Mouse (Mus musculus) heart, adult 18-20 months (tissue): ENCODE measurements around the gene Mcur1. TPM values are rescaled to one million over a fixed set of nuclear protein-coding genes. Genes with fewer than 3 reads are reported as not detected.
A peak's percentile ranks its signal among the peaks of the same experiment; 100 is the strongest.

Experiments
- DNase-seq, 2 experiments: peaks; one replicate each; pipeline ENCODE4 v3.0.0; 2021 to 2022; ENCODE audit warnings: mixed read lengths in 1 of 2
- long read RNA-seq, 2 experiments: library from polyadenylated mRNA; stranded (forward); transcript quantifications; one replicate each; pipeline ENCODE4 v2.0.0; 2021
- total RNA-seq, 2 experiments: library from RNA; stranded (reverse); gene quantifications; 2 replicates each; pipeline ENCODE4 v1.2.3; 2021

The Mcur1 gene
- 10 to 100 TPM; 49.3 to 52.2 TPM for total RNA-seq
- long read RNA-seq, experiment 1, full-length matches to known transcripts, result 80 of 93 reads
- long read RNA-seq, experiment 1, partial matches to known transcripts, result 3 of 93 reads
- long read RNA-seq, experiment 1, other reads (novel, unspliced or antisense), result 10 of 93 reads
- long read RNA-seq, experiment 2, full-length matches to known transcripts, result 58 of 67 reads
- long read RNA-seq, experiment 2, partial matches to known transcripts, result 1 of 67 reads
- long read RNA-seq, experiment 2, other reads (novel, unspliced or antisense), result 8 of 67 reads

DNA sequence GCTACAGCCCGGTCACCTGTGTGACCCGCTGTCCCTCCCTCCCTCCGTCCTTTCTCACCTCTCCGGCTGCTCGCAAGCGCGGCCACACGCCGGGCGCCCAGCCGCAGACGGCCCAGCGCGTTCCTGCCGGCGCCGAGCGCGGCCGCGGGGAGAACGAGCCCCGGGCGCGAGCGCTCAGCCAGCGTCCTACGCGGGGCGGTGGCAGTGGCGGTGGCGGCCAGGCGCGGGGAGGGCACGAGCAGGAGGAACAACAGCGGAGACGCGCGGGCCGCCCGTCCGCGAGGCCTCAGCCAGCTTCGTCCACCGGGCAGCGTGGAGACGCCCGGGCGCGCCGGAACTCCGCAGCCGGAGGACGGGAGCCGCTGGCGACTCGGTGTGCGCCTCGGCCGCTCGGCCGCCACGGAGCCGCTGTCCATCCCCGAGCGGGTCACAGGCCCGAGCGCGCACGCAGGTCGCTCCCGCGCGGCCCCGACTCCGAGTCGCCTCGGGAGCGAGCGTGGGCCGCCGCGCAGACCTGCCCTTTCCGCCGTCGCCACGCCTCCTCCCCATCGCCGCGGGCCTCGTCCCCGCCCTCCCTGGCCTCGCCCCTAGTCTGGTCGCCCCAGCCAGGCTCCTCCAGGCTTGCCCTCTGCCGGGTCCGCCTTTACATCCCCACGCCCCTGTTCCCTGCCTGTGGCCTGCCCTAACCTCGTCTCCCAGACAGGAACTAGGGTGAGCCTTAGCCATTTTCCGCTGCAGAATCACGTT lies at the start of gene Mcur1:
TSS of gene Mcur1 (minus strand) at position 481 of the 747 bp plus-strand sequence.
- peak; percentile 94 to 98 for DNase-seq

DNA sequence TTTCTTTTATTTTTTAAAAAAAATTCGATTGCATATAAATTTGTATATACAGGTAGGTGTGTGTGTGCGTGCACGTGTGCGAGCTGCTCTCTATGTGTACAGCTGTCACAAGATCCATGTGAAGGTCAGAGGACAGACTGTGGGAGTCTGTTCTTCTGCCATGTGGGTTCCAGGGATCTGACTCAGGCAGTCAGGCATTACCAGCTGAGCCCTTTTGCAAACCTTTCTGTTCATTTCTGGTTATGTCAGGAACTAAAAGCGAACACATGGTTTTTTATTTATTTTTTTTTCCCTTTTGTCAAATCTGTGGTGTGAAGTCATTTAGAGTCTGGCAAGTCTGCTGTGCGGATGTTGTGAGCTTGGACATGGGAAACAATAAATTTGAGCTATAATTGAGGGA lies 48.9 kb upstream of the Mcur1 start:
- no peak for DNase-seq

DNA sequence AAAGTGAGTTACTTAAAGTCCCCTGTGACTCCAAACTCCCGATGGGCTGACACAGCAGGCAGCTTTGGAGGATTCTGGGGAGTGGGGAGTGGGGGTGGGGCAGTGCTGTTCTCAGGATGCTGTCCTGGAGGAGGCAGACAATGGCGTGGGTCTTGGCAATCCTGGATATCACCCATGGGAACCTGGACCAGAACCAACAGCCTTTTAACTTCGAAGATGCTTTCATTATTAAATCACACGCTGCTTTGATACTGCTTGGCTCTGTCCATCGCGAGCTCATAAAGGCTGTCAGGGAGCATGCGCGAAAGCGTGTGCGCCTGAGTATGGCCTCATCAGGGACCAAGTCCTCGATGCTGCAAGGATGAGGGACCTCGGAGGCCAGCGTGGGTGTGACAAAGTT lies 43.1 kb upstream of the Mcur1 start:
- no peak for DNase-seq

DNA sequence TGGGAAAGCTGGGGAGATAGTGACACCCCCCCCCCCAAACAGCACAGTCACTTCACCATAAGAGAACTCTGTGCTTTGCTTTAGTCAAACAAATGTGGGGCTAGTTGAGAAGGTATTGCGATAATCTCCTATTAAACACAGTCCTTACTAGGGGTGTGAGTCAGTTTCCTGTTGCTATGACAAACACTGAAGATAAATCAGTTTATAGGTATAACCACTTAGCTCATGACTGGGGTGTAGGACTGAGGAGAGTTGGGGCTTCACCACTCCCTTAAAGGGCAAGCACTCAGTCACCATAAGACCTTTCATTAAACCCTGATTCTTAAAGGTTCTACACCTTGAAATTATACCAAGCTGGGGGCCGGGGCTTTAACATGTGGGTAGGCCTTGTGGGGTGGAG lies 42.4 kb upstream of the Mcur1 start:
- DNase-seq, result no peak

DNA sequence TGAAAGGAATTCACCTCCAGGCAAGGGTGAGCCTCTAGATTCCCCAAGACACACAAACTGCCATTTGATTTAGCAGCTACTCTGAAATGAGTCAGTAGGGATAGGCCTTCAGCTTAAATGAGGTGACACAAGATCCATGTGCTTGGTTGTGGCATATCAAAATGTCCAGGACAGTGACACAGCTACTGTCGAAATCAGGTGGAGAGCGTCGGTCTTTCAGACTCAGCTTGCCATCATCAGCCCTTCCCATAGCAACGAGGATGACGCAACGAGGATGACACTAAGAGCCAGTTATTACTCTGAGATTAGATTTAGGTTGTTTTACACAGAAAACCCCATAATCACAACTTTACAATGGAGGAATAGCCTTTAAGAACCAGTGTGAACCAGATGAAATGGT lies 41.0 kb upstream of the Mcur1 start:
- no peak for DNase-seq

DNA sequence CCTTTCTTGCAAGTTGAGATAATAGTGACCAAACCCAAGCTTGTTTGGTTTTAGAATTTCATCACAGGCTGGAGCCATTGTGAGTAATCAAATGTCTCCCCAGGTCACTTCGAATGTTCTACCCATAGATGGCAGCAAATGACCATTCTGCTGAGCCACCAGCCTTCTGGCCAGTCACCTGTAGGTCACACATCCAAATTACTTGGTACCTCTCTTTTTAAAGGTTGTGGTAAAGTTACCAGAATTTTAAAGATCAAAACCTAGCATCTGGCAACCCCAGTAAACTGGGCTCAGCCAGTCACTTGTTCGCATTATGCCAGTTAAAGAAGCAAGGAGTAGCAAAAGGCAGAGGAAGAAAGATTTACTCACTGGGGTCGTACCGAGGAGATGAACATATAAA lies 35.9 kb upstream of the Mcur1 start:
- DNase-seq, result peak; percentile 58 to 80

DNA sequence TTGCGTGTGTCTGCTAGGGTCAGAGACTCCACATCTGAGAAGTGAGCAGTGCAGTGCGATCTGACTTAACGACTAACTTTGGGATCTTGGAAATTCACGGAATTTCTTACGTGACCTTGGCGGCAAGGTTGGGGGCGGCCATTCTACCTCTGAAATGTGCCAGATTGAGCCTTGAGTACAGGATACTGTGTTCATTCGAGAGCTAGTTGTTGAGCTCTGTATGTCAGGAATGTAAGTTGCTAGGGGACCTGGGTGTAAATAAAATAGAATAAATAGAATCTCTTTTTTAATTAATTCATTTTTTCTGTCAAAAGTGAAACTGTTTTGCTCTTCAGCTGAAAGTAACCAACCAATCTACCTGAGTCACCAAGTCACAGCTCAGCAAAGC lies 32.7 kb upstream of the Mcur1 start:
- no peak for DNase-seq

DNA sequence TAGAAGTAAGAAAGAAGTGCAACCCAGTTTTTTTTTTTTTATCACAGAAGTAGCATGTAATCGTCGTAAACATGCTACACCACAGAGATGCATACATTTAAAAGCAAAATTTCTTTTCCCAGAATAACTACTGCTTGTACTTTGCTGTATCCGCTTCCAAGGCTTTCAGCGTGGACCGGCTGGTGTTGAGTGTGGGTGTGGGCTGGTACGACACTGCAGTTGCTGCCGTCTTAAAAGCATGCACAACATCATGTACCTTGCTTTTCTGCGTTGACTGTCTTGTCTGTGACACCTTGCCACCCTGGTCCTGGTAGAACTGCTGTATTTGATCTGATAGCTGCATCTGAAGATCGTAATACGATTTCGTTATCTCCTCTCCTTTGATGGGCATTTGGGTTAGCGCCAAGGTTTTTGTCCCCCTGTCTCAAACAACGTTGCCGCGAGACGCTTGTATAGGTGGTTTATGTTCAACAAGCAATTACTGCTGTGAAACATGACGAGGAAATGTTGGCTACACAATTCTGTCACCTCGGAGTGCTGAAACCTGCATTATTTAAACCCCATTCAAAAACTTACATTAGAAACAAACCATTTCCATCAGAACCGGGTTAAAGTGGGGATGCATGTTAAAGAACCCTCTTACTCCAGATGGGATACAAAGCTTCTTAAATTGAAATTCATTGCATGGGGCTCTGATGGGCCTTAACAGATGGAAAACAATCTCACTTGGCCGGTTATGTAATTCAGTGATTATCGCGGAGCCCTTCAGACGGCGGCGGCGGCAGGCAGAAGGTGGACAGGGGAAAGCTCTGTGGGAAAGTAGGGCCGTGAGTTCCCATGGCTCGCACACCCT lies 32.1 kb upstream of the Mcur1 start:
- no peak for DNase-seq

DNA sequence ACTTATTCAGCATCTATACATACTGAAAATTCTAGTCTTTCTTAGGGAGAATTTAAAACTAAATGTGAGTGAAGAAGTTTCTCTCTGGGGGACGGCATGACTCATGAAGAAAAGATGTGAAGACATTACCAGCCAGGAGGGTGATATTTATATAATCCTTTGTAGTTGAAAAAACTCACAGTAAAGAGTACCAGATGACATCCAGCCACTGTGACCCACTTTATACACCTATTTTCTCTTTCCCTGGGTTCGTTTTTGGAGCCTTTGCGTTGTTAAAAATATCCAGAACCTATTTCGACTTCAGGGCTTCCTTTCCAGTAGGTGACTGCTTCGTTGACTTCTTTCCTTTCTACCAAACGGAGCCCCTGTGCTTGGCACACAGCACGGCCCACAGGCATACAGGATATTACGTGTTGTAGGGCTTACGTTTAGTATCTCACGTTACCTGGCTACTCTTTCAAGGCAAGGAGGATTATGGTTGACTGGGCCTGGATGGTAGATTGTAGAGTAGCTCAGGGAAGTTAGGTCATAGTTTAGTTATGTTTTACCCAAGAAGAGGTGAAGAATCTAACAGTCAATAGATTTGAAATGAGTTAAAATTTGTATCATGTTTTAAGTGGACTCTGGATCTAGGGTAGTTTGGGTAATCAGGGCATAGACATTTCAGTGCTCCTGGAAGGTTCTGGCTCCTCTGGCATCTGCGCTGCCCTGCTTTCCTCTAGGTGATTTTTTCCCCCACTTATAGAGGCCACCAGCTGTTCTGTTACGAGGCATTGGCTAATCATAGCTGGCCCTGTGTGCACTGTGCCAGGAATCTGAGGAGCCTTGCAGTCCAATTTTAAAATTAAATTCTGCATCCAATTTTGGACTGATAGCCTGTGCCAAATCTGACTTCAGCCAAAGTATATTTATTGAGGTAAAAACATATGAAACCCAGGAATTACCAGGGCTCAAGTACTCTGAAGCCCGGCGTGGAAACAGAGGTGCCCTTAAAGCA lies 28.2 kb upstream of the Mcur1 start:
- peak; percentile 23 to 37 for DNase-seq

DNA sequence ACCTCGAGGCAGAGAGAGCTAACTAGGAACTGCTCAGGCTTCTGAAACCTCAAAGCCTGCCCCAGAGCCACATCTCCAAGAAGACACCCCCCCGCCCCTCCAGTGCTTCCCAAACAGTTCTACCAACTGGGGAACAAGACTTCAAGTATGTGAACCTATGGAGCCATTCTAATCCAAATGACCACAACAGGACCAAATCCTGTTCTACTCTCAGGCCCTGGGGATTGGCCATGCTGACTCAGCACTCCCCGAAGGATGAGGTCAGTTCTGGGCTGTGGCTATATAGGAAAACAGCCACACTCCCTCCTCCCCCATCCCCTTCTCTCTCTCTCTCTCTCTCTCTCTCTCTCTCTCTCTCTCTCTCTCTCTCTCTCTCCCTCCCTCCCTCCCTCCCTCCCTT lies 27.0 kb upstream of the Mcur1 start:
- no peak for DNase-seq

DNA sequence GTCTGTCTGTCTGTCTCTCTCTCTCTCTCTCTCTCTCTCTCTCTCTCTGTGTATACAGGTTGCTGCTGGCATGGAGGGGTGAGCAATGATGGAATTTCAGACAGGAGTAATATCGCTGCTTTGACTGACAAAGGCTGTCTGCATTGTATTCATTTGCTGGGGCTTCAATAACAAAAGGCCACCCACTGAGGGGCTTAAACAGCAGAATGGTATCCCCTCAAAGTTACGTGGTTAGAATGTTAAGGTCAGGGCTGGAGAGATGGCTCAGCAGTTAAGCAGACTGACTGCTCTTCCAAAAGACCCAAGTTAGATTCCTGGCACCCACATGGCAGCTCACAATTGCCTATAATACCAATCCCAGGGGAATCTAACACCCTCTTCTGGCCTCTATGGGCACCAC lies 25.3 kb upstream of the Mcur1 start:
- no peak for DNase-seq

DNA sequence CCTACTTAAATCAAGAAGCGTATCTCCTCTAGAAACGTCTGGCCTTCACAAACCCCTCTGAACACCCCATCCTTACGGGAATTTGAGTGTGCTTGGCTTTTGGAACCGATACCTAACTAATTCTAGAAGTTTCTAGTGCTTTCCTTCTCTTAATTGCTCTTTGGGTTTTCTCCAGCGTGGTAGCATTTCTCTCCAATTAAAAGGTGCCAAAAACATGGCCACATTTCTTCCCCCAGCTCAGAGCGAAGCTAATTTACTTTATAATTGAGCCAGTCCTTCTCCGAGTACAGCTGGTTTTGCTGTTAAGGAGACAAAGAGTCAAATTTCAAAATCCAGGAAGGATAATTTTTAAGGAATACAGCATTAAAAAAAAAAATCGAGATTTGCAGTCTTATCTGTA lies 23.5 kb upstream of the Mcur1 start:
- no peak for DNase-seq

DNA sequence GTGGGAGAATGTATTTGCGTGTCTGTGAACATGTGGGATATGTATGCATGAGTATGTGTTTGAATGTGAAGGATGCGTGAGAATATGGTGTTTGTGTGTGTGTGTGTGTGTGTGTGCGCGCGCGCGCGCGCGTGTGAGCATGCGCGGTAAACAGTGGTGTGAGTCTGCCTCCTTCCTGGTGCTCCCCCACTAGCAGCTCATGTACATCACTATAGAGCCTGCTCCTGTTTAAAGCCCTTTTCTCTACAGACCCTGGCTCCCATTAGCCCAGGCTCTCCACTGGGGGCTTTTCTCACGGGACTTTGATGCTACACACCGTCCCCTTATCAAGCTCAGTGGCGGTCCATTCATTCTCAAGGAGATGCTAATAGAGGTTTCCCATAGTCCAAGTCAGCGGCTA lies 23.0 kb upstream of the Mcur1 start:
- DNase-seq, result no peak

DNA sequence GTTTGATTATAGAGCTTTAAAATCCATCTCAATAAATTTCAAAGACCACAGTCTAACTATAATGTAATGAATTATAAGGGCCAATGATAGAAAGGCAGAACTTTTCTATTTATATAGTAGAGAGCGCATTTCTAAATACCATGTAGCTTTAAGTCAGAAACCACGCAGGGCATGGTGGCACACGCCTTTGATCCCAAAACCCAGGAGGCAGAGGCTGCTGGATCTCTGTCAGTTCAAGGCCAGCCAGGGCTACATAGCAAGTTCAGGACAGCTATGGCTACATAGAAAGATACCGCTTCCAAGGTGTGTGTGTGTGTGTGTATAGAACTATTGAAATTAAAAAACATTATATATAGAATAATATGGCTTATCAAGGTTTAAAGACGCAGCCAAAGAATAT lies 20.7 kb upstream of the Mcur1 start:
- DNase-seq, result no peak

DNA sequence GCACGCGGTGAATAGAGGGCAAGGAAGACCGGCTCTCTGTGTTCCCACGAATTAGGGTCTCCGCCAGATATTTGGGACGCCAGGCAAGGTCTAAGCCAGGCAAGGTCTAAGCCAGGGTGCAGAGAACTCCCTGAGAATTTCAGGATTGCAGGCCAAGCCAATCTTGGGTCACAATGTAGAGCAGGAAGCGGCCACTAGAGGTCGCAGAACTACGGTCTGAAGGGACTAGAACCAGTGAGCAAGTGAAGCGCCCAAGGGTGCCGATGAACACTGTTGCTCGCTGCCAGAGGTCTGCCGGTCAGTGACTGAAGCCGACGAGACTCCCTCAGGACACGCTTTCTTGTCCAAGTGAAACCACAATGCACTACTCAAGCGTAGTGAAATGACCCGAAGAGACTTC lies 19.7 kb upstream of the Mcur1 start:
- DNase-seq, result peak; percentile 52 to 79

DNA sequence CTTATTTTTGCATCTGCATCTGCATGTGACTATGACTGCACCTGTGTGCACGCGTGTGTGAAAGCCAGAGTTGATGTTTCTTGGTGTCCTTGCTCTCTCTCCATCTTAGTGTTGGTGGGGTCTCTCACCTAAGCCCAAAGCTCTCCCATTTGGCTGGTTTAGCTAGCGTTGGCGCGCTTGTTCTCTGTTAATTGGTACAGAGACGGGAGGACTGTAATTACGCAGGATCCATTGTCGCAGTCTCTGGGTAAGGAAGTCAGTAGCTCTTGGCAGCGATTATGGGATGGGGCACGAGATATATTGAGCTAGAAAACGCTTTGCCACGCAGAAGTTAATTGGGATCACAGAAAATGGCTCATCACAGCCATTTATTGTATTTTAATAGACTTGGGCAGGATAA lies 17.8 kb upstream of the Mcur1 start:
- no peak for DNase-seq

DNA sequence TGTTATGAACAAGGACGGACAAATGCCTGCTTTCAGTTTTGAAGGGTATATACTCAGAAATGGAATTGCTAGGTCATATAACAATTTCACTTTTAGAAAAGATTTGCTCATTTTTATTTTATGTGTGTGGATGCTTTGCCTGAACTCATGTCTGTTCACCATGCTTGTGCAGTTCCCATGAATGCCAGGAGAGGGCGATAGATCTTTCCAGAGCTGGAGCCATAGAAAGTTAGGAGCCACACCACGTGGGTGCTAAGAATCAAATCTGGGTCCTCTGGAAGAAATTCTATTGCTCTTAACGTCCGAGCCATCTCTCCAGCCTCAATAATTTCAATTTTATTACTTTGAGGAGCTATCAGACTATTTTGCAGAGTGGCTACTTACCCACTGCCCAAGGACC lies 17.3 kb upstream of the Mcur1 start:
- DNase-seq, result no peak

DNA sequence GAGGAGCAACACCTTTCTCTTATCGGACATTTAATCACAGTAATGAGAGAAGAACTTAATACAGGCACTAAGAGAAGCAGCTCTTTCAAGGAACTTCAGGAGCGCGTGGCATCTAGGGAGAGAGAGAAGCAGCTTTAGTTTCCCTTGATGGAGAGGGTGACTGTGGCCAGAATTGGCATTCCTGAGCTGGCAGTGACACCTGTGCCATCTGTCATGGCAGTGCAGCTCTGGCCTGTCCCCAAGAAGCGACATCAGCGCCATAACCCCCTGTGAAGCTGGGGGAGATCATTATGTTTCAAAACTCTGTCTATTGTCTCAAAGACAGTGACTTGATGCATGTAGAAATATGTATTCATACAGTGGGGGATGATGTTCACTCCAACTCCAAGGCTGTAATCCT lies 15.4 kb upstream of the Mcur1 start:
- no peak for DNase-seq

DNA sequence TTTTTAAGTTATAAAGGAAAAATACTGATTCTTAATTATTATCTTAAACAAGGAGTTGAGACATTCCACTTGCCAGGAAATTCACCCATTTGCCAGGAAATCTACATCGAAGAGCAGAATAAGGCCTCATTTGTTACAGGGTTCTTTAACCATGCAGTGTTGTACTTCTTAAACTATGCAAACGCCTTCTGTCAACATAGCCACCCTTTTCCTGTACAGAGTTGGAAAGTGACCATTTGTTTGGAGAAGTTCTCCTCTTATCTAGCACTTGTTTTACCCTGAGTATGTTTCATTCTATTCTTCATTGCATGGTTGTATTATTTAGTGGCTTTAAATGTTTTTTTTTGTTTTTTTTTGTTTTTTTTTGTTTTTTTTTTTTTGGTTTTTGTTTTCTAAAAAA lies 14.0 kb upstream of the Mcur1 start:
- DNase-seq, result no peak

DNA sequence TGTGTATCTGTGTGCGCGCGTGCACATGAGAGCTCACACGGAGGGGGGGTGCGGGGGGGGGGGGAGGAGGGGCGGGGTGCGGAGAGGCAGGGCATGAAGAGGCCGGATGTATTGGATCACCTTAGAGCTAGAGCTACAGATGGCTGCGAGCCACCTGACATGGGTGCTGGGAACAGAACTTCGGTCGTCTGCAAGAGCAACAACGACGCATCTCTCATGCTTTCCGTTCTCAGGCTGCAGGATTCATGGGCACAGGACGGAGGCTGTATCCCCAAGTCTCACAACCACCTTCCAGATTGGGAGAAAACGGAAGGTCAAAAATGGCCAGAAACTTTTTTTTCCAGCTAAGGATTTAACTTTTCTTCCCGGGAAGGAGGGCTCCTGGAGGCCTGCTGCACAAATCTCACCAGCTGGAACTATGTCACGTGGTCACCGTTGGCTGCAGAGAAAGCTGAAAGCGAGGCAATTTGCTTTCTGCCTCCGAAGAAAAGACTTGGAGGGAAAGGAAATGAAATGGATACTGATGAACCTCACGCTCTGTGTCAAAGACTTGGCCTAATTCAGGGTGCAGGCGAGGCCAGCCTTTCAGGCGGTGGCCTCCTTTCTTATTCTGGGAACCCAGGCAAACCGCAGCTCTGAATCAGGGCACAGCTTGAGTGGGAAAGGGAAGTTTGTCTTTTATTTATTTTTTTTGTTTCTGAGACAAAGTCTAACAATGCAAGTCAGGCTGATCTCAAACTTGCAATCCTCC lies 7.3 kb upstream of the Mcur1 start:
- DNase-seq, result peak in 1 of 2 experiments; percentile 44

DNA sequence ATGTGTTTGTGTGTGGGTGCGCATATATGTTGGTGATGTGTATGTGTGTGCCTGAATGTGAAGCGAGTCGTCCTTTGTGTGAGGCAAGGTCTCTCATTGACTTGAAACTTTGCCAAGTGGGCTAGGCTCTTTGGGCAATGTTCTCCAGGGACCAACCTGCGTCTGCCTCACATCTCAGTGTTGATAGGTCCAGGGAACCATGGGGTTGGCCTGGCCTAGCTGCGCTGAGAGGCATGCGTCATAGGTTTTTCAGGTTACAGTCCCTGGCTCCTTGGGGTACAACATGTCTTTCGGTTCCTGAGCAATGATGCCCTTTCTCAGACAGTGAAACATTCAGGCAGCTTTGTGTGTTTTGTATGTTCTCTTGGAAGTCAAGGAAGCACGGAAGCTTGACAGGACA lies 6.2 kb upstream of the Mcur1 start:
- DNase-seq, result no peak
